Mouse (Mus musculus): ENCODE measurements at regions not wholly inside any gene's neighbourhood (a gene's known extent, or its start where the extent isn't known, plus 50 kb on each side); places are given as distances from the start of the nearest gene placed in this dataset.

- no peaks in the 10 kb centered on the region for H3K9me3 ChIP-seq (replicated peaks; ENCODE audit: control insufficient read depth, low read length)
- no peaks in the 10 kb centered on the region for H3K27me3 ChIP-seq (ENCODE audit: control insufficient read depth, insufficient read depth, low read length)
- H3K36me3 ChIP-seq (ENCODE audit: control insufficient read depth, insufficient read depth, low read length), result no peaks in the 10 kb centered on the region
- no peak overlapping the region for H3K4me2 ChIP-seq
- H3K9ac ChIP-seq (ENCODE audit: low read depth, low read length), result no peak overlapping the region
- ATAC-seq (replicated peaks; ENCODE audit: insufficient number of reproducible peaks, low FRiP score, low TSS enrichment), result no peak
- H3K4me1 ChIP-seq (ENCODE audit: control insufficient read depth, insufficient read depth, low read length), result peaks cover 4% of the 10 kb centered on the region
- 91% methylated on average over 3 of the region's 3 CpGs for WGBS (ENCODE audit: insufficient replicate concordance)
- H3K27ac ChIP-seq (ENCODE audit: low read depth, low read length), result no peak overlapping the region
- H3K4me3 ChIP-seq (ENCODE audit: low read depth, low read length), result no peak overlapping the region
Measured at GRCm38 (mm10) chr1:189988864-189989263, 66.7 kb upstream of the Smyd2 start.

- Histone ChIP-seq H3K9me3 (replicated peaks; ENCODE audit: control insufficient read depth, low read length) (no peaks in the 10 kb centered on the region), H3K36me3 (ENCODE audit: control insufficient read depth, insufficient read depth, low read length) (no peaks in the 10 kb centered on the region), H3K9ac (ENCODE audit: low read depth, low read length) (no peak overlapping the region), H3K4me1 (ENCODE audit: control insufficient read depth, insufficient read depth, low read length) (no peaks in the 10 kb centered on the region; the same call in 1 of the 2 replicates), H3K4me3 (ENCODE audit: low read depth, low read length) (no peak overlapping the region), H3K4me2 (no peak overlapping the region), H3K27me3 (ENCODE audit: control insufficient read depth, insufficient read depth, low read length) (no peaks in the 10 kb centered on the region), H3K27ac (ENCODE audit: low read depth, low read length) (no peak overlapping the region)
- no peak for ATAC-seq (replicated peaks; ENCODE audit: insufficient number of reproducible peaks, low FRiP score, low TSS enrichment)
- WGBS (ENCODE audit: insufficient replicate concordance), result 52% methylated on average over 11 of the region's 11 CpGs
Measured at GRCm38 (mm10) chr1:189985516-189986205, 63.5 kb upstream of the Smyd2 start.

GRCm38 (mm10) chr1:189978244-189978643 lies 56.1 kb upstream of the Smyd2 start:
- Histone ChIP-seq H3K9me3 (replicated peaks; ENCODE audit: control insufficient read depth, low read length) (no peaks in the 10 kb centered on the region), H3K36me3 (ENCODE audit: control insufficient read depth, insufficient read depth, low read length) (no peaks in the 10 kb centered on the region), H3K4me2 (no peak overlapping the region), H3K9ac (ENCODE audit: low read depth, low read length) (no peak overlapping the region), H3K27ac (ENCODE audit: low read depth, low read length) (no peak overlapping the region), H3K4me1 (ENCODE audit: control insufficient read depth, insufficient read depth, low read length) (no peaks in the 10 kb centered on the region), H3K27me3 (ENCODE audit: control insufficient read depth, insufficient read depth, low read length) (no peaks in the 10 kb centered on the region), H3K4me3 (ENCODE audit: low read depth, low read length) (no peak overlapping the region)
- WGBS (ENCODE audit: insufficient replicate concordance), result 68% methylated on average over 10 of the region's 10 CpGs
- ATAC-seq (replicated peaks; ENCODE audit: insufficient number of reproducible peaks, low FRiP score, low TSS enrichment), result no peak

- H3K4me3 ChIP-seq (ENCODE audit: low read depth, low read length), result no peak overlapping the region
- 87% methylated on average over 9 of the region's 9 CpGs for WGBS (ENCODE audit: insufficient replicate concordance)
- no peaks in the 10 kb centered on the region for H3K36me3 ChIP-seq (ENCODE audit: control insufficient read depth, insufficient read depth, low read length)
- no peak for ATAC-seq (replicated peaks; ENCODE audit: insufficient number of reproducible peaks, low FRiP score, low TSS enrichment)
- H3K27me3 ChIP-seq (ENCODE audit: control insufficient read depth, insufficient read depth, low read length), result no peaks in the 10 kb centered on the region
- H3K9ac ChIP-seq (ENCODE audit: low read depth, low read length), result no peak overlapping the region
- no peaks in the 10 kb centered on the region for H3K9me3 ChIP-seq (replicated peaks; ENCODE audit: control insufficient read depth, low read length)
- 0 out of 2 replicates have a peak, but pooled peaks cover 3% of the 10 kb centered on the region for H3K4me1 ChIP-seq (ENCODE audit: control insufficient read depth, insufficient read depth, low read length)
- no peak overlapping the region for H3K4me2 ChIP-seq
- no peak overlapping the region for H3K27ac ChIP-seq (ENCODE audit: low read depth, low read length)
Measured at GRCm38 (mm10) chr1:189975660-189976059, 53.5 kb upstream of the Smyd2 start.

GRCm38 (mm10) chr1:189972790-189973406 lies 50.7 kb upstream of the Smyd2 start:
- H3K4me3 ChIP-seq (ENCODE audit: low read depth, low read length), result no peak overlapping the region
- no peak overlapping the region for H3K27ac ChIP-seq (ENCODE audit: low read depth, low read length)
- 17% methylated on average over 13 of the region's 13 CpGs for WGBS (ENCODE audit: insufficient replicate concordance)
- H3K9ac ChIP-seq (ENCODE audit: low read depth, low read length), result peak overlapping the region; percentile 48
- peak overlapping the region; percentile 46 for H3K4me2 ChIP-seq
- ATAC-seq (replicated peaks; ENCODE audit: insufficient number of reproducible peaks, low FRiP score, low TSS enrichment), result no peak; the same call in 1 of the 2 replicates
- 0 out of 2 replicates have a peak, but pooled peaks cover 3% of the 10 kb centered on the region for H3K4me1 ChIP-seq (ENCODE audit: control insufficient read depth, insufficient read depth, low read length)
- no peaks in the 10 kb centered on the region for H3K9me3 ChIP-seq (replicated peaks; ENCODE audit: control insufficient read depth, low read length)
- no peaks in the 10 kb centered on the region for H3K36me3 ChIP-seq (ENCODE audit: control insufficient read depth, insufficient read depth, low read length)
- H3K27me3 ChIP-seq (ENCODE audit: control insufficient read depth, insufficient read depth, low read length), result no peaks in the 10 kb centered on the region

Data from heart, embryonic 11.5 days (tissue).